Mouse (Mus musculus): ENCODE data around the gene Vamp2. TPM values are rescaled to one million over a fixed set of nuclear protein-coding genes. Genes with fewer than 3 reads are reported as not detected.
"Not testable (repeated sequence)": the region's sequence is repeated elsewhere in the genome, so short reads cannot be mapped to it uniquely, and the experiment has no call there.

Vamp2 gene
- polyA plus RNA-seq, 1 experiment from 2014 or later: 91.1 TPM

- H3K27me3 ChIP-seq (ENCODE audit: control insufficient read depth, insufficient read depth, low read length); H3K4me3 ChIP-seq (ENCODE audit: low read length); H3K4me2 ChIP-seq (ENCODE audit: low read depth, low read length); H3K9ac ChIP-seq (ENCODE audit: low read length); H3K9me3 ChIP-seq (replicated peaks; ENCODE audit: control insufficient read depth, low read length); ATAC-seq (replicated peaks; ENCODE audit: extremely low read depth, insufficient read depth, low FRiP score): not testable (repeated sequence)
- H3K4me1 ChIP-seq (ENCODE audit: control insufficient read depth, insufficient read depth, low read length): peaks cover 36% of the 10 kb centered on the region
- H3K36me3 ChIP-seq (ENCODE audit: control insufficient read depth, insufficient read depth): peaks cover 15% of the 10 kb centered on the region
- H3K27ac ChIP-seq (ENCODE audit: low read length): peak overlapping the region; percentile 96; the same call in 1 of the 2 replicates
- whole genome bisulfite sequencing: 88% methylated on average over 7 of the region's 7 CpGs
These were observed 5.6 kb downstream of the Vamp2 start for GRCm38 (mm10) chr11:69093856-69094255.

- peak; percentile 86 for ATAC-seq (replicated peaks; ENCODE audit: extremely low read depth, insufficient read depth, low FRiP score)
- H3K4me1 ChIP-seq (ENCODE audit: control insufficient read depth, insufficient read depth, low read length): peaks cover 38% of the 10 kb centered on the region
- no peaks in the 10 kb centered on the region for H3K27me3 ChIP-seq (ENCODE audit: control insufficient read depth, insufficient read depth, low read length)
- peak within 1 kb of the TSS; percentile 93 for H3K9ac ChIP-seq (ENCODE audit: low read length)
- no peaks in the 10 kb centered on the region for H3K9me3 ChIP-seq (replicated peaks; ENCODE audit: control insufficient read depth, low read length)
- under 1% methylated on average over 37 of the region's 37 CpGs for WGBS
- H3K4me2 ChIP-seq (ENCODE audit: low read depth, low read length): peak within 1 kb of the TSS; percentile 98
- peak within 1 kb of the TSS; percentile 99 for H3K27ac ChIP-seq (ENCODE audit: low read length)
- peak within 1 kb of the TSS; percentile 76 for H3K4me3 ChIP-seq (ENCODE audit: low read length)
- H3K36me3 ChIP-seq (ENCODE audit: control insufficient read depth, insufficient read depth): peaks cover 11% of the 10 kb centered on the region
These were observed 6.6 kb downstream of the Vamp2 start, which contains the start of gene Per1 for GRCm38 (mm10) chr11:69094697-69095429. TSS of gene Per1 (plus strand) at chr11:69095217.

DNA sequence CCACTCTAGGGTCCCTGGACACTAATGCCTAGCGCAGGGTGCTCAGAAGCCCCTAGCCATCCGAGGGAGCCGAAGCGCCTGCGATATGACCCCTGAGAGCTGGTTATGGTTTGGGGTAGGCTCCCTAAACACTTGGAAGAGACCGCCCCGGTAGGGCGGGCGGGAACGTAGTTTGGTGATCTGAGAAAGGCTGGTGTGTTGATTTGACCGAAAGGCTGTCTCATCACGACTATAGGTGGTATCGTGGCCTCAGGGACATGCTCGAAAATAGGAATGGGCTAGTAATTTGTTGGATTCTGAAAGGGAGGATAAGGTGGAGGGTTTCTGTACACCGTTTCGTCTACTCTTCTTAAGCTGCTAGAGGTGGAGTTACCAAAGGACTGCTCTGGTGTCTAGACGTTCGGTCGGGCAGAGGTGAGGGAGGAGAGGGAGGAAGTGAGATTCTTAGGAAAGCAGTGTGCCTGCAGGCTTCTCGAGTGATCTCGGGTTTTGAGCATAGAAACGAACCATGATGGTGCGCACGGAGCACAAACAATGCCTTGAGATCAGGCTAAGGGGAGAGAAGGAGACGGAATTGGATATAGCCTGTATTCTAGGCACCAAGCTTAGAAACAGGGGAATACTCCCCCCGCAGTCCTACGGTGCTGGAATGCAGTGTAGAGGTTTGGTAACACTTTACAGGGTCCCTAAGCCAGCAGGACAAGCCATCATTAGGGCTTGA, 7.4 kb downstream of the Vamp2 start:
- Histone ChIP-seq H3K9me3 (replicated peaks; ENCODE audit: control insufficient read depth, low read length) (no peaks in the 10 kb centered on the region), H3K4me1 (ENCODE audit: control insufficient read depth, insufficient read depth, low read length) (peaks cover 36% of the 10 kb centered on the region), H3K36me3 (ENCODE audit: control insufficient read depth, insufficient read depth) (peaks cover 10% of the 10 kb centered on the region), H3K4me2 (ENCODE audit: low read depth, low read length) (peak overlapping the region; percentile 98), H3K27me3 (ENCODE audit: control insufficient read depth, insufficient read depth, low read length) (no peaks in the 10 kb centered on the region), H3K9ac (ENCODE audit: low read length) (peak overlapping the region; percentile 93), H3K27ac (ENCODE audit: low read length) (peak overlapping the region; percentile 99), H3K4me3 (ENCODE audit: low read length) (peak overlapping the region; percentile 76)
- under 1% methylated on average over 27 of the region's 27 CpGs for WGBS
- ATAC-seq (replicated peaks; ENCODE audit: extremely low read depth, insufficient read depth, low FRiP score): no peak

DNA sequence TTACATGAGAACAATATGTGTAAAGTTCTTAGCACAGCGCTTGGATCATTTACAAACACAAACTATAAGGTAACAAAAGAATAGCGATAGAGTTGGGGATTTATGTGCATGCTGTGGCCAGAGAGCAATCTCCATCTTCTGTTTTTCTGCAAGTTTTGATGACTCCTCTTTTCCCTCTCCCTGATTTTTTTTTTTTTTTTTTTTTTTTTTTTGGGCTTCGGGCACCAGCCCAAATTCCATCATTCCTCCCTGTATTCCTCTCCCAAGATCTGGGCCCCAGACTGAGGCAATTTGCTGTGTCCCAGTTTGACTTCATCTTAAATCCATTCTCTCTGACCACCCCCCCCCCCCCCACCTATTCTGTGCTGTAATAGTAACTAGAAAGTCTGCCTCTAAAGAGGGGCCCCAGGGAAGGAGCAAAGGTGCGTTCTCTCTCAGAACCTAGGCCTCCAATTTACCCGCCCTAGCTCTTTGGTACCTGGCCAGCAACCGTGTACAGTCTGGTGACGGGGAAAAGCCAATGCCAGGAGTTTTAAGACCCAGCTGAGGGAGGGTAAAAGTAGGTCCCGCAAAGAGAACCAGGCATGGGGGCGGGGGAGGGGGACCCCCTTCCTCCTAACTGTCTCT, 8.2 kb downstream of the Vamp2 start:
- Histone ChIP-seq H3K9me3 (replicated peaks; ENCODE audit: control insufficient read depth, low read length) (no peaks in the 10 kb centered on the region), H3K4me3 (ENCODE audit: low read length) (peak overlapping the region; percentile 76)

DNA sequence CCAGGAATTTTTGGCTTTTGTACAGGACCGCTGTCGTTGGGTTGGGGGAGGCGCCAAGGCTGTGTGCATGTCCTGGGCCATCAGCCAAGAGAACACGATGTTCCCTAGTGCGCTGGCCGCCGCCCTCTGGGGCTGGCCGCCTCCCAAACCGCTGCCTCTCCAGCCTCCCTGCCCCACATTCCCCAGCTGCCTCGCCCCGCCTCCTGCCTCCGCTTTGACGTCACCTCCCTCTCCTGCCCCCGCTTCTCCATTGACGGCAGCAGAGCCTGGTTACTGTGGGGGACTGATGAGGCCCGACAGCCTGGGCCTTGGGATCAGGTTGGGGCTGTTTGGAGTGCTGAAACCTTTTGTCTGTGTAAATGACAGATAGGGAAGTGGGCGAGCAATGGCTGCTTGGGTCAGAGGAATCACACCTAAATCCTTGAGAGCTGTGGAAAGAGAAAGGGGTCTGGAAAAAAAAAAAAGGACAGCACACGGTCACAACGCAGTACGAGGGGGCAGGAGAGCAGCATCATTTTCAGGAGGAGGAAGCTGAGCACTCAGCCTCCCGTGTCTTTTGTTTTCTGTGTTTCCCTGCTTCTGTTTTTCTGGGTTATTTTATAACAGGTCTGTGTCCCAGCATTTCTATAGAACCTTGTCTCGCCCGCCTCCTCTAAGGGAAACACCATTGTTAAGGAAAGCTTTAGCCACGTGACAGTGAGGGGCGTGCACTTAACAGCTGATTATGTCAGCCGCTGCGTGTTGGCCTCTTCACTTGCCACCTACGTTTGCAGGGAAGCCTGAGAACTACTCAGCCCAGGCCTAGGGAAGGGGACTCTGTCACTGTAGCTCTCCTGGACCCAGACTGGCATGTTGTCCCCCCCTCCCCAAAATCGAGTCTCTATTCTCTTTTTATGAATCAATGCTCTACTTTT, 9.0 kb downstream of the Vamp2 start:
- 2% methylated on average over 29 of the region's 29 CpGs for WGBS
- Histone ChIP-seq H3K4me1 (ENCODE audit: control insufficient read depth, insufficient read depth, low read length) (peaks cover 38% of the 10 kb centered on the region), H3K4me3 (ENCODE audit: low read length) (peak overlapping the region; percentile 76), H3K27me3 (ENCODE audit: control insufficient read depth, insufficient read depth, low read length) (no peaks in the 10 kb centered on the region), H3K9ac (ENCODE audit: low read length) (peak overlapping the region; percentile 93), H3K27ac (ENCODE audit: low read length) (peak overlapping the region; percentile 99), H3K4me2 (ENCODE audit: low read depth, low read length) (peak overlapping the region; percentile 98), H3K36me3 (ENCODE audit: control insufficient read depth, insufficient read depth) (peaks cover 19% of the 10 kb centered on the region), H3K9me3 (replicated peaks; ENCODE audit: control insufficient read depth, low read length) (no peaks in the 10 kb centered on the region)
- peak; percentile 59 for ATAC-seq (replicated peaks; ENCODE audit: extremely low read depth, insufficient read depth, low FRiP score)

More for the DNA sequence above, 8.2 kb downstream of the Vamp2 start:
- ATAC-seq (replicated peaks; ENCODE audit: extremely low read depth, insufficient read depth, low FRiP score): no peak
- no peaks in the 10 kb centered on the region for H3K27me3 ChIP-seq (ENCODE audit: control insufficient read depth, insufficient read depth, low read length)
- H3K4me1 ChIP-seq (ENCODE audit: control insufficient read depth, insufficient read depth, low read length): peaks cover 38% of the 10 kb centered on the region
- peak overlapping the region; percentile 99 for H3K27ac ChIP-seq (ENCODE audit: low read length)
- H3K4me2 ChIP-seq (ENCODE audit: low read depth, low read length): peak overlapping the region; percentile 98
- H3K9ac ChIP-seq (ENCODE audit: low read length): peak overlapping the region; percentile 93
- WGBS: 7% methylated on average over 9 of the region's 9 CpGs
- peaks cover 15% of the 10 kb centered on the region for H3K36me3 ChIP-seq (ENCODE audit: control insufficient read depth, insufficient read depth)

GRCm38 (mm10) chr11:69098039-69098761, 9.9 kb downstream of the Vamp2 start:
- Histone ChIP-seq H3K9me3 (replicated peaks; ENCODE audit: control insufficient read depth, low read length) (no peaks in the 10 kb centered on the region), H3K9ac (ENCODE audit: low read length) (peak overlapping the region; percentile 83), H3K4me1 (ENCODE audit: control insufficient read depth, insufficient read depth, low read length) (peaks cover 38% of the 10 kb centered on the region), H3K4me2 (ENCODE audit: low read depth, low read length) (peak overlapping the region; percentile 98), H3K36me3 (ENCODE audit: control insufficient read depth, insufficient read depth) (peaks cover 28% of the 10 kb centered on the region), H3K27ac (ENCODE audit: low read length) (peak overlapping the region; percentile 99), H3K27me3 (ENCODE audit: control insufficient read depth, insufficient read depth, low read length) (no peaks in the 10 kb centered on the region), H3K4me3 (ENCODE audit: low read length) (peak overlapping the region; percentile 76)
- no peak for ATAC-seq (replicated peaks; ENCODE audit: extremely low read depth, insufficient read depth, low FRiP score)
- 21% methylated on average over 8 of the region's 8 CpGs for WGBS

GRCm38 (mm10) chr11:69098762-69099091, 10.4 kb downstream of the Vamp2 start:
- no peaks in the 10 kb centered on the region for H3K9me3 ChIP-seq (replicated peaks; ENCODE audit: control insufficient read depth, low read length)
- under 1% methylated on average over 19 of the region's 19 CpGs for WGBS
- H3K4me1 ChIP-seq (ENCODE audit: control insufficient read depth, insufficient read depth, low read length): peaks cover 38% of the 10 kb centered on the region
- peak overlapping the region; percentile 98 for H3K4me2 ChIP-seq (ENCODE audit: low read depth, low read length)
- ATAC-seq (replicated peaks; ENCODE audit: extremely low read depth, insufficient read depth, low FRiP score): peak; percentile 1; the same call in 1 of the 2 replicates
- H3K27me3 ChIP-seq (ENCODE audit: control insufficient read depth, insufficient read depth, low read length): no peaks in the 10 kb centered on the region
- peak overlapping the region; percentile 83 for H3K9ac ChIP-seq (ENCODE audit: low read length)
- peak overlapping the region; percentile 76 for H3K4me3 ChIP-seq (ENCODE audit: low read length)
- peaks cover 33% of the 10 kb centered on the region for H3K36me3 ChIP-seq (ENCODE audit: control insufficient read depth, insufficient read depth)
- peak overlapping the region; percentile 99 for H3K27ac ChIP-seq (ENCODE audit: low read length)
